Mouse (Mus musculus) MEL (cell line): Measurements from ENCODE around the gene Tle1. TPM values are rescaled to one million over a fixed set of nuclear protein-coding genes. Genes with fewer than 3 reads are reported as not detected.

ENCODE experiments used
- DNase-seq: peaks from one replicate; pipeline ENCODE4 v3.0.0; 2011; ENCODE audit warnings: low read depth, low spot score
- H3K27ac ChIP-seq: 2 replicates; pipeline ENCODE4 v1.5.1; 2012; ENCODE audit warnings: low read depth, mild to moderate bottlenecking, control low read depth, low read length, moderate library complexity; ENCODE audit not compliant: control insufficient read depth
- H3K27me3 ChIP-seq, 2 experiments: fragments of 150-350 bp in 1 of 2; sonication (generic) in 1 of 2; 2 replicates each; pipeline ENCODE4 v1.6.1; 2012; ENCODE audit warnings: low read length in 2 of 2, mild to moderate bottlenecking in 2 of 2, improper control_type of control experiment in 1 of 2, moderate library complexity in 1 of 2; ENCODE audit not compliant: insufficient read depth in 2 of 2, control insufficient read depth in 1 of 2
- H3K36me3 ChIP-seq, 2 experiments: 2 replicates each; pipeline ENCODE4 v1.6.1; 2012 to 2014; ENCODE audit warnings: low read length in 2 of 2, improper control_type of control experiment in 1 of 2, inconsistent platforms in 1 of 2, mild to moderate bottlenecking in 1 of 2; ENCODE audit not compliant: insufficient read depth in 2 of 2, control insufficient read depth in 1 of 2
- H3K4me1 ChIP-seq, 2 experiments: fragments of 150-350 bp in 1 of 2; sonication (generic) in 1 of 2; 2 replicates each; pipeline ENCODE4 v1.6.1; 2012; ENCODE audit warnings: low read length in 2 of 2, improper control_type of control experiment in 1 of 2, mild to moderate bottlenecking in 1 of 2; ENCODE audit not compliant: insufficient read depth in 2 of 2, control insufficient read depth in 1 of 2
- H3K4me3 ChIP-seq, 2 experiments: fragments of 150-350 bp in 1 of 2; sonication (generic) in 1 of 2; 2 replicates each; pipeline ENCODE4 v1.5.1; 2012; ENCODE audit warnings: low read depth in 2 of 2, low read length in 2 of 2, mild to moderate bottlenecking in 2 of 2, moderate library complexity in 2 of 2, control low read depth in 1 of 2, improper control_type of control experiment in 1 of 2; ENCODE audit not compliant: control insufficient read depth in 1 of 2, insufficient read depth in 1 of 2
- H3K79me2 ChIP-seq: 2 replicates; pipeline ENCODE4 v1.6.1; 2012; ENCODE audit warnings: mild to moderate bottlenecking, low read length, moderate library complexity; ENCODE audit not compliant: control insufficient read depth, poor library complexity, insufficient read depth
- H3K9ac ChIP-seq: 2 replicates; pipeline ENCODE4 v1.6.1; 2012; ENCODE audit warnings: low read depth, mild to moderate bottlenecking, control low read depth, low read length, moderate library complexity; ENCODE audit not compliant: control insufficient read depth, poor library complexity, severe bottlenecking
- H3K9me3 ChIP-seq: fragments of 150-350 bp; sonication (generic); replicated peaks from 2 replicates; pipeline ENCODE4 v1.6.1; 2012; ENCODE audit warnings: mild to moderate bottlenecking, low read length, improper control_type of control experiment, moderate library complexity; ENCODE audit not compliant: insufficient read depth
- BHLHE40 ChIP-seq: IDR thresholded peaks from 2 replicates; pipeline ENCODE4 v1.6.1; 2012; ENCODE audit warnings: low read depth, mild to moderate bottlenecking, inconsistent platforms, low read length, improper control_type of control experiment, borderline replicate concordance
- CHD2 ChIP-seq: IDR thresholded peaks from 2 replicates; pipeline ENCODE4 v1.6.1; 2011; ENCODE audit warnings: low read length, improper control_type of control experiment
- EP300 ChIP-seq, 2 experiments: IDR thresholded peaks; 2 replicates each; pipeline ENCODE4 v1.6.1; 2011; ENCODE audit warnings: improper control_type of control experiment in 2 of 2, low read length in 2 of 2, low read depth in 1 of 2, mild to moderate bottlenecking in 1 of 2
- ETS1 ChIP-seq: IDR thresholded peaks from 2 replicates; pipeline ENCODE4 v1.6.1; 2012; ENCODE audit warnings: low read depth, mild to moderate bottlenecking, inconsistent platforms, low read length, improper control_type of control experiment, moderate library complexity
- GABPA ChIP-seq: IDR thresholded peaks from 2 replicates; pipeline ENCODE4 v1.6.1; 2012; ENCODE audit warnings: low read depth, mild to moderate bottlenecking, inconsistent platforms, low read length, improper control_type of control experiment, moderate library complexity
- JUND ChIP-seq: IDR thresholded peaks from 2 replicates; pipeline ENCODE4 v1.6.1; 2011; ENCODE audit warnings: low read depth, mild to moderate bottlenecking, improper control_type of control experiment, low read length
- MAFK ChIP-seq: IDR thresholded peaks from 2 replicates; pipeline ENCODE4 v1.6.1; 2011; ENCODE audit warnings: low read depth, mild to moderate bottlenecking, low read length, improper control_type of control experiment, borderline replicate concordance
- MAX ChIP-seq: IDR thresholded peaks from 2 replicates; pipeline ENCODE4 v1.6.1; 2011; ENCODE audit warnings: low read length, improper control_type of control experiment
- MEF2A ChIP-seq: IDR thresholded peaks from 2 replicates; pipeline ENCODE4 v1.6.1; 2014; ENCODE audit warnings: low read depth, mild to moderate bottlenecking, inconsistent platforms, low read length, improper control_type of control experiment; ENCODE audit not compliant: poor library complexity, insufficient replicate concordance, severe bottlenecking; ENCODE audit errors: extremely low read depth
- MYB ChIP-seq: IDR thresholded peaks from 2 replicates; pipeline ENCODE4 v1.6.1; 2011; ENCODE audit warnings: mild to moderate bottlenecking, low read depth, low read length, improper control_type of control experiment
- NELFE ChIP-seq: IDR thresholded peaks from 2 replicates; pipeline ENCODE4 v1.6.1; 2011; ENCODE audit warnings: low read depth, low read length, improper control_type of control experiment
- POLR2AphosphoS2 ChIP-seq: IDR thresholded peaks from 2 replicates; pipeline ENCODE4 v1.6.1; 2011; ENCODE audit warnings: low read length, improper control_type of control experiment
- POLR2AphosphoS5 ChIP-seq: IDR thresholded peaks from 2 replicates; pipeline ENCODE4 v1.6.1; 2012; ENCODE audit warnings: low read depth, borderline replicate concordance, mild to moderate bottlenecking, inconsistent platforms, low read length, moderate library complexity, mixed read lengths
- TAL1 ChIP-seq: IDR thresholded peaks from 2 replicates; pipeline ENCODE4 v1.6.1; 2012; ENCODE audit warnings: mild to moderate bottlenecking, inconsistent platforms, low read length, moderate library complexity, mixed read lengths
- TBP ChIP-seq: IDR thresholded peaks from 2 replicates; pipeline ENCODE4 v1.8.0; 2011; ENCODE audit warnings: low read depth, low read length, improper control_type of control experiment
- USF2 ChIP-seq, 2 experiments: IDR thresholded peaks; 2 replicates each; pipeline ENCODE4 v1.6.1; 2011 to 2012; ENCODE audit warnings: improper control_type of control experiment in 2 of 2, low read length in 2 of 2, borderline replicate concordance in 1 of 2, inconsistent platforms in 1 of 2, low read depth in 1 of 2, mild to moderate bottlenecking in 1 of 2; ENCODE audit not compliant: insufficient read depth in 1 of 2
- ZC3H11A ChIP-seq: IDR thresholded peaks from 2 replicates; pipeline ENCODE4 v1.6.1; 2012; ENCODE audit warnings: low read depth, mild to moderate bottlenecking, inconsistent platforms, low read length, improper control_type of control experiment
- ZMIZ1 ChIP-seq: IDR thresholded peaks from 2 replicates; pipeline ENCODE4 v1.6.1; 2012; ENCODE audit warnings: low read depth, mild to moderate bottlenecking, inconsistent platforms, low read length, improper control_type of control experiment, moderate library complexity
- ZNF384 ChIP-seq: IDR thresholded peaks from 2 replicates; pipeline ENCODE4 v1.6.1; 2012; ENCODE audit warnings: low read depth, mild to moderate bottlenecking, inconsistent platforms, low read length, improper control_type of control experiment
- polyA plus RNA-seq, 2 experiments: library from polyadenylated mRNA; stranded (reverse) in 1 of 2; unstranded in 1 of 2; fragments of >175 nt in 1 of 2; fragments of >200 nt in 1 of 2; gene quantifications; 2 replicates each; pipeline versions ENCODE4 v1.2.1 to v1.2.4; 2012; ENCODE audit warnings: low replicate concordance in 2 of 2, low read depth in 1 of 2; ENCODE audit not compliant: insufficient read length in 2 of 2, insufficient read depth in 1 of 2, missing spikeins in 1 of 2
- total RNA-seq: library from RNA; depleted of rRNA; stranded (reverse); fragments of 300-350 nt; gene quantifications from 2 replicates; pipeline ENCODE4 v1.2.3, GENCODE M21; 2012

Tle1 gene
- total and polyA plus RNA-seq, 3 experiments: 21.1 to 22.5 TPM; not detected in 1

GRCm38 (mm10) chr4:72132646-72133045, 68.1 kb downstream of the Tle1 start:
- no peaks in the 10 kb centered on the region for H3K27me3 ChIP-seq
- H3K27ac ChIP-seq: no peak overlapping the region
- no peaks in the 10 kb centered on the region for H3K4me1 ChIP-seq
- DNase-seq: no peak
- H3K9me3 ChIP-seq: no peaks in the 10 kb centered on the region
- no peaks in the 10 kb centered on the region for H3K79me2 ChIP-seq
- H3K4me3 ChIP-seq: no peak overlapping the region
- TF ChIP-seq CHD2 (no peak), MEF2A (no peak), BHLHE40 (no peak), POLR2AphosphoS2 (no peak), POLR2AphosphoS5 (no peak), USF2 (IDR thresholded peaks at IDR 0.05; ENCODE audit: borderline replicate concordance in 1 of 2, insufficient read depth in 1 of 2, low read depth in 1 of 2, low read length in 2 of 2) (no peak), JUND (no peak), TBP (no peak), MYB (no peak), EP300 (IDR thresholded peaks at IDR 0.05; ENCODE audit: low read depth in 1 of 2, low read length in 2 of 2) (no peak), NELFE (no peak), MAX (no peak), ZMIZ1 (no peak), TAL1 (no peak), ETS1 (no peak), MAFK (no peak), ZNF384 (no peak)
- H3K9ac ChIP-seq: no peak overlapping the region
- H3K36me3 ChIP-seq: no peaks in the 10 kb centered on the region

GRCm38 (mm10) chr4:72127596-72127995, 73.1 kb downstream of the Tle1 start:
- no peaks in the 10 kb centered on the region for H3K27me3 ChIP-seq
- TF ChIP-seq TBP (no peak), GABPA (no peak), ZC3H11A (no peak), USF2 (IDR thresholded peaks at IDR 0.05; ENCODE audit: borderline replicate concordance in 1 of 2, insufficient read depth in 1 of 2, low read depth in 1 of 2, low read length in 2 of 2) (no peak), MAX (no peak)
- TF ChIP-seq, all 39 proteins: peak for 0
- DNase-seq: no peak

More at GRCm38 (mm10) chr4:72127596-72127995, 73.1 kb downstream of the Tle1 start:
- no peaks in the 10 kb centered on the region for H3K36me3 ChIP-seq
- H3K27ac ChIP-seq: no peak overlapping the region
- H3K9ac ChIP-seq: no peak overlapping the region
- no peak overlapping the region for H3K4me3 ChIP-seq
- no peaks in the 10 kb centered on the region for H3K79me2 ChIP-seq
- no peaks in the 10 kb centered on the region for H3K4me1 ChIP-seq
- no peaks in the 10 kb centered on the region for H3K9me3 ChIP-seq
